Mouse (Mus musculus): ENCODE data around the gene Suox. TPM values are rescaled to one million over a fixed set of nuclear protein-coding genes. Genes with fewer than 3 reads are reported as not detected.
"Not testable (repeated sequence)": the region's sequence is repeated elsewhere in the genome, so short reads cannot be mapped to it uniquely, and the experiment has no call there.

Gene Suox
- polyA plus RNA-seq (2016; fragmentation: Nextera tagmentation; extraction: Ambion mirVana) = 10.4 and 10.7 TPM in 2 replicates

DNA sequence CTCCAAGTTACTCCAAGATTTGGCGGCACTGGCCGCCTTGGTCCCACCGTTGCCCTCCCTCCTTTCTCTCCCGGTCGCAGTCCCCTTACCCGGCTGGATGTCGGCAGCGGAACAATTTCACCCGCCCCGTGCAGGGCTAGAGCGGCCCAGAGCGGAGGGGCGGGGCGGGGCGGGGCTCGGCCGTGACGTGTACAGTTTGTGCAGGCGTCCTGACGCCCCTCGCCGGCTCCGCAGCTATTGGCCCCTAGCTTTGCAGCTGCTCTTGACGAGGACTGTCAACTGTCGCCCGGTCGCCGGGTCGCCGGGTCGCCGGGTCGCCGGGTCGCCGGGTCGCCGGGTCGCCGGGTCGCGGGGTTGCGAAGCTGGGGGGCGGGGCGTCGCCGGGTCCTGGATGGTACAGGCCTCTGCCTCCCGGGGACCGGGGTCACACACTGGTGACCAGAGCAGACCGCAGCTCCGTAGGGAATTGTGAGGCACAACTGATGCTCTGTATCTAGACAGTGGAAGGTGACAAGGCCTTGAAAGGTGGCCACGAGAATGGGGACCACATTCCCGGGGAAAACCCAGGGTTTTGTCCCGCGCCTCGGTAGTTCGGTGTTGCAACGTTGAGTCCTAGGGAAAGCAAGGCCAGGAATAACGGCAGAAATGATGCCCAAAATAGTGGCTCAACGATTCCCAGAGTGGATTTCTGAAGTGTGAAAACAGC lies at the start of gene Suox:
TSS of gene Suox (minus strand) at position 311 of the 706 bp plus-strand sequence.
- Histone ChIP-seq H3K4me2 (peak within 1 kb of the TSS; percentile 98), H3K4me1 (peaks cover 13% of the 10 kb centered on the region), H3K27ac (peak within 1 kb of the TSS; percentile 69; the same call in 1 of the 2 replicates), H3K9me3 (no peaks in the 10 kb centered on the region), H3K36me3 (replicated peaks) (peaks cover 6% of the 10 kb centered on the region; the same call in 1 of the 2 replicates), H3K27me3 (peaks cover 12% of the 10 kb centered on the region), H3K9ac (peak within 1 kb of the TSS; percentile 74), H3K4me3 (replicated peaks) (peak within 1 kb of the TSS; percentile 79)
- 1% methylated on average over 59 of the region's 60 CpGs for WGBS
- ATAC-seq (ENCODE audit: low FRiP score) = peak; percentile 93

- Histone ChIP-seq H3K4me1 (no peaks in the 10 kb centered on the region), H3K4me3 (replicated peaks) (no peak overlapping the region), H3K4me2 (no peak overlapping the region), H3K27me3 (no peaks in the 10 kb centered on the region), H3K36me3 (replicated peaks) (no peaks in the 10 kb centered on the region), H3K9me3 (no peaks in the 10 kb centered on the region), H3K9ac (no peak overlapping the region), H3K27ac (no peak overlapping the region)
- 86% methylated on average over 19 of the region's 19 CpGs for WGBS
- ATAC-seq (ENCODE audit: low FRiP score) = no peak
These were observed 42.0 kb upstream of the Suox start for GRCm38 (mm10) chr10:128715559-128716537.

GRCm38 (mm10) chr10:128711318-128711717 lies 37.4 kb upstream of the Suox start:
- not testable (repeated sequence) for H3K4me2 ChIP-seq; ATAC-seq (ENCODE audit: low FRiP score); H3K4me1 ChIP-seq; H3K27me3 ChIP-seq; H3K9ac ChIP-seq; H3K36me3 ChIP-seq (replicated peaks); H3K4me3 ChIP-seq (replicated peaks); H3K9me3 ChIP-seq; H3K27ac ChIP-seq
- 90% methylated on average over 7 of the region's 7 CpGs for WGBS

DNA sequence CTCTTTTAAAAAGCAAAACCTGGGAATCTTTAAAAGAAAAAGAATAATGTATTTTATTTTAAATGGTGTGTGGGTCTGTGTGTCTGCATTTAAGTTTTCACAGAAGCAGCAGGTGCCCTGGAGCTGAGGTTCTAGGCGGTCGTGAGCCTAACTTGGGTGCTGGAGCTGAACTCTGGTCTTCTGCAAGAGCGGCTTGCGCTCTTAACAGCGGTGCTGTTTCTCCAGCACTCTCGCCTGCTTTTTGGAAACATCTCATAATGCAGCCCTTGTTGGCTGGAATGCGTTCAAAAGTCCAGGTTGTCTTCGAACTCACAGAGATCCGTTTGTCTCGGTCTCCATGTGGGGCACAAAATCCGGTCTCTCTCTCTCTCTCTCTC lies 31.4 kb upstream of the Suox start:
- Histone ChIP-seq H3K36me3 (replicated peaks) (peaks cover 30% of the 10 kb centered on the region), H3K4me1 (peaks cover 27% of the 10 kb centered on the region), H3K4me2 (peak overlapping the region; percentile 71), H3K4me3 (replicated peaks) (peak overlapping the region; percentile 77), H3K9ac (peak overlapping the region; percentile 56), H3K27me3 (0 out of 2 replicates have a peak, but pooled peaks cover 2% of the 10 kb centered on the region), H3K27ac (peak overlapping the region; percentile 66), H3K9me3 (no peaks in the 10 kb centered on the region)
- WGBS = 9% methylated on average over 11 of the region's 11 CpGs
- ATAC-seq (ENCODE audit: low FRiP score) = peak; percentile 37

DNA sequence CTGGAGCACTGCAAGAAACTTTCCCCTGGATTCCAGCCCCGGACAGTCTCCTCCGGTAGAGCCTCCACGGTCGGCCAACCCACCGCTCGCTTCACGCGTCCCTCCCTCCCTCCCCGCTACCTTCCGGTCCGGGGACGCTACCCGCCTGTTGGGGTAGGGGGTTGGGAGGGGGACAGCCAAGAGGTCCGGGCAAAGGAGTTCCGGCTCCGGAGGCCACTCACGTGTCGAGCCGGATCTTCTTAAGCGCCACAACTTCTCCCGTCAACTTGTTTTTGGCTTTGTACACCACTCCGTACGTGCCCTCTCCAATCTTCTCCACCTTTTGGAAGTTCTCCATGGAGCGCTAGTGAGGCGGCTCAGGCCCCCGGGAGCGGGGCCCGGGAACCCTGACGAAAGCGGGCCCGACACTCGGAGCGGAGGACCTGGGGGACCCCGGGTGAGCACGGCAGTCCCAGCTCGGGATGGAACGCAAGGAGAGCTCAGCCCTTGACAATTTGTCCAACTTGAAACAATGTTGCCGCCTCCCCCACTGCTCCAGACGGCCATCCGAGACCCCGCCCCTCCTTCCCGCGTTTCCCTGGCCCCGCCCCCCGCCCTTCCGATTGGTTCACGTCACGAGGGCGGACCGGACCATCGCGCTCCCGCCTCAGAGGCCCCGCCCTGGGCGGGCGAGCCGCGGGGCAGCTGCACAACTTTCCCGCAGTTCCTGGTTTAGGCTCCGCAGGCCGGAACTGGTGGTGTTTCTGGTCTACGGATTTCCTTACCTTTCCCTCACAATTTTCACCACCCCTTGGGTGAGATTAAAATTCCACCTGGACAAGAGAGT lies 30.8 kb upstream of the Suox start, which contains the start of gene Cdk2:
TSS of gene Cdk2 (minus strand) at position 541 of the 826 bp plus-strand sequence.
- under 1% methylated on average over 59 of the region's 62 CpGs for WGBS
- H3K36me3 ChIP-seq (replicated peaks) = peaks cover 36% of the 10 kb centered on the region
- peak within 1 kb of the TSS; percentile 77 for H3K4me3 ChIP-seq (replicated peaks)
- peak within 1 kb of the TSS; percentile 91 for H3K27ac ChIP-seq
- peak within 1 kb of the TSS; percentile 78 for H3K9ac ChIP-seq
- H3K9me3 ChIP-seq = no peaks in the 10 kb centered on the region
- H3K4me1 ChIP-seq = peaks cover 27% of the 10 kb centered on the region
- peak; percentile 95 for ATAC-seq (ENCODE audit: low FRiP score)
- peak within 1 kb of the TSS; percentile 71 for H3K4me2 ChIP-seq
- H3K27me3 ChIP-seq = 0 out of 2 replicates have a peak, but pooled peaks cover 2% of the 10 kb centered on the region

DNA sequence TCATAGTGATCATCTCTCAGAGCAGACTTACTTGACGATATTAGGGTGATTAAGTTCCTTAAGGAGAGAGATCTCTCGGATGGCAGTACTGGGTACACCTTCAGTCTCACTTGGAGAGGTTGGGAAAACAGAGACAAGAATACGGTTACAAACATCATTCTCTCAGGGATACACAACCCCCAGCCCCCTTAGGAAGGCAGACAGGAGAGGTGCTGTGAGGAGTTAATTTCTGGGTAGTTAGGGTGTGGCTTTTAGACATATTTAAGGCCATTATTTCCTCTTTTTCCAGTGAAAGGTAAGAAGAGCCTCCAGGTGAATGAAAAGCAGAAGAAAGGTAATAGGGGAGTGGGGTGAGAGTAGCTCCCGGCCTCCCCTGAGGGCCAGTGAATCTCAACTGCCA lies 30.0 kb upstream of the Suox start, which contains the start of gene Pmel:
TSS of gene Pmel (plus strand) at position 301 of the 400 bp plus-strand sequence.
- peak within 1 kb of the TSS; percentile 77 for H3K4me3 ChIP-seq (replicated peaks)
- peaks cover 27% of the 10 kb centered on the region for H3K4me1 ChIP-seq
- ATAC-seq (ENCODE audit: low FRiP score) = no peak
- 23% methylated on average over 4 of the region's 4 CpGs for WGBS
- H3K4me2 ChIP-seq = peak within 1 kb of the TSS; percentile 71
- peaks cover 44% of the 10 kb centered on the region for H3K36me3 ChIP-seq (replicated peaks)
- peak within 1 kb of the TSS; percentile 91 for H3K27ac ChIP-seq
- H3K9ac ChIP-seq = peak within 1 kb of the TSS; percentile 78
- H3K9me3 ChIP-seq = no peaks in the 10 kb centered on the region
- 0 out of 2 replicates have a peak, but pooled peaks cover 2% of the 10 kb centered on the region for H3K27me3 ChIP-seq

GRCm38 (mm10) chr10:128702328-128703007 lies 28.6 kb upstream of the Suox start:
- Histone ChIP-seq H3K27ac (no peak overlapping the region), H3K27me3 (0 out of 2 replicates have a peak, but pooled peaks cover 2% of the 10 kb centered on the region), H3K4me2 (no peak overlapping the region), H3K4me3 (replicated peaks) (no peak overlapping the region), H3K9me3 (no peaks in the 10 kb centered on the region), H3K36me3 (replicated peaks) (peaks cover 52% of the 10 kb centered on the region), H3K4me1 (peaks cover 27% of the 10 kb centered on the region), H3K9ac (no peak overlapping the region)
- 88% methylated on average over 6 of the region's 6 CpGs for WGBS
- no peak for ATAC-seq (ENCODE audit: low FRiP score)

DNA sequence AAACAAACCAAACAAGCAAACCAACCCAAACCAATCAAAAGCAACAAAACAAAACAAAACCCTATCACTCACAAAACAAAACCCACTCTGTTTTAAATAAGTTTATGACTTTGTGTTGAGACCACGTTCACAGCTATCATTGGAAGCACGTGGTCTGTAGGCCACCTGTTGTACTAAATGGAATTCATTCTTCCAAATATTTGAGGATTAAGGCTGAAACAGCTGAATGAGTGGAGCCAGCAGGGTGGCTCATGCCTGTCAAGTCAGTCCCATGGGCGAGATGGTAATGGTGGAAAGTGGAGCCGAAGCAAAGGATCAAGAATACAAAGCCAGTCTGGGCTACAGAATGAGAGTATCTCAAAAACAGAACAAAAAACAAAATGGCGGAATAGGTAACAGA lies 26.8 kb upstream of the Suox start:
- no peaks in the 10 kb centered on the region for H3K9me3 ChIP-seq
- H3K4me3 ChIP-seq (replicated peaks) = no peak overlapping the region
- H3K4me2 ChIP-seq = no peak overlapping the region
- H3K36me3 ChIP-seq (replicated peaks) = peaks cover 52% of the 10 kb centered on the region
- no peak overlapping the region for H3K27ac ChIP-seq
- no peak for ATAC-seq (ENCODE audit: low FRiP score)
- no peak overlapping the region for H3K9ac ChIP-seq
- H3K4me1 ChIP-seq = peaks cover 31% of the 10 kb centered on the region
- 92% methylated on average over 5 of the region's 5 CpGs for WGBS
- H3K27me3 ChIP-seq = no peaks in the 10 kb centered on the region

- no peaks in the 10 kb centered on the region for H3K9me3 ChIP-seq
- peaks cover 52% of the 10 kb centered on the region for H3K36me3 ChIP-seq (replicated peaks)
- H3K9ac ChIP-seq = no peak overlapping the region
- no peak overlapping the region for H3K4me2 ChIP-seq
- H3K4me1 ChIP-seq = peaks cover 31% of the 10 kb centered on the region
- no peak overlapping the region for H3K27ac ChIP-seq
- no peak overlapping the region for H3K4me3 ChIP-seq (replicated peaks)
- 82% methylated on average over 11 of the region's 11 CpGs for WGBS
- H3K27me3 ChIP-seq = no peaks in the 10 kb centered on the region
- ATAC-seq (ENCODE audit: low FRiP score) = no peak
These were observed 25.7 kb upstream of the Suox start for GRCm38 (mm10) chr10:128699611-128700010.

- 86% methylated on average over 5 of the region's 5 CpGs for WGBS
These were observed 25.1 kb upstream of the Suox start for GRCm38 (mm10) chr10:128699006-128699405.

GRCm38 (mm10) chr10:128697072-128697725 lies 23.3 kb upstream of the Suox start:
- ATAC-seq (ENCODE audit: low FRiP score) = no peak
- H3K4me2 ChIP-seq = peak overlapping the region; percentile 56
- 85% methylated on average over 6 of the region's 6 CpGs for WGBS
- H3K27ac ChIP-seq = peak overlapping the region; percentile 67; the same call in 1 of the 2 replicates
- peaks cover 40% of the 10 kb centered on the region for H3K36me3 ChIP-seq (replicated peaks)
- no peaks in the 10 kb centered on the region for H3K27me3 ChIP-seq
- H3K9me3 ChIP-seq = no peaks in the 10 kb centered on the region
- H3K4me3 ChIP-seq (replicated peaks) = no peak overlapping the region
- no peak overlapping the region for H3K9ac ChIP-seq
- H3K4me1 ChIP-seq = peaks cover 16% of the 10 kb centered on the region

More at GRCm38 (mm10) chr10:128699006-128699405, 25.1 kb upstream of the Suox start:
- Histone ChIP-seq H3K27ac (no peak overlapping the region), H3K36me3 (replicated peaks) (peaks cover 52% of the 10 kb centered on the region), H3K9ac (no peak overlapping the region), H3K4me3 (replicated peaks) (no peak overlapping the region), H3K4me2 (no peak overlapping the region), H3K9me3 (no peaks in the 10 kb centered on the region), H3K27me3 (no peaks in the 10 kb centered on the region), H3K4me1 (peaks cover 31% of the 10 kb centered on the region)
- no peak for ATAC-seq (ENCODE audit: low FRiP score)
